Mouse (Mus musculus): ENCODE results near the gene Foxj3.
"Not testable (repeated sequence)": the region's sequence is repeated elsewhere in the genome, so short reads cannot be mapped to it uniquely, and the experiment has no call there.

The Foxj3 gene

GRCm38 (mm10) chr4:119566322-119566835, 29.6 kb downstream of the Foxj3 start:
- in situ Hi-C loops (cut with MboI, MseI), result no loop called here

DNA sequence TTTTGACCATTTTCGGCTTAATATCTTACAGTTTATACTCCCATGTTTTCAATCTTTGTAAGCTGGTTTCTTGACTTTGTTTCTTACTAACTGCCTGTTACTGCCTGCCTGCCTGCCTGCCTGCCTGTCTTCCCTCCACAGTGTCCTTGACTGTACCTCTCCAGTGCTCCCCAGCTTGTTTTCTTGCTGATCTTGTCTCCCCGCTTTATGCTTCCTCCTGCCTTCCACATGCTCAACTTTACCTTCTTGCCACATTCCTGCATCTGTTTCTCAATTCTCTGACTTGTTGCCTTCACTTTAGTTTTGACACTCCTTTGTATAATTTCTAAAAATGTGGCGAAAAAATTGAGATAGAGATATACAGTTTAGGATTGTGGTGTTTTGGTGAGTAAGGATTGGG, 35.9 kb downstream of the Foxj3 start:
- in situ Hi-C loops (cut with MboI, MseI), result no loop called here

GRCm38 (mm10) chr4:119574504-119574903, 37.7 kb downstream of the Foxj3 start:
- in situ Hi-C loops (cut with MboI, MseI), result no loop called here

DNA sequence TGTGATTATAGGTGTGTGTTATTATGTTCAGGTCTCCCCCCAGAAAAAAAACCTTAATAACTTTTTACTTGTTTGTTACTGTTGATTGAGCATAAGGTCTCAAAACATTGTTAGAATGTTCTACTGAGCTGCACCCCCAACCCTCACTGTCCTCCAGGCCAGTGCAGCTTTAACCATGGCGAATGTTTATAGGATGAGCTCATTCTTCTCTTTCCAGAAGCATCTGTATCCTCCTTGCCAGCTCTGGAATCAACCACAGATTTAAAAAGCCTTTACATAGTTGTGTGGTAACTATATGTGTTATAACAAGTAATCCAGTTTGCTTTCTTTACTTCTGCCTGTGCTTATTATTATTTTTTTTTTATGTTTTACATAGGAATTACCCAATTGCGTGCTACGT, 38.7 kb downstream of the Foxj3 start:
- in situ Hi-C loops (cut with MboI, MseI), result no loop called here

DNA sequence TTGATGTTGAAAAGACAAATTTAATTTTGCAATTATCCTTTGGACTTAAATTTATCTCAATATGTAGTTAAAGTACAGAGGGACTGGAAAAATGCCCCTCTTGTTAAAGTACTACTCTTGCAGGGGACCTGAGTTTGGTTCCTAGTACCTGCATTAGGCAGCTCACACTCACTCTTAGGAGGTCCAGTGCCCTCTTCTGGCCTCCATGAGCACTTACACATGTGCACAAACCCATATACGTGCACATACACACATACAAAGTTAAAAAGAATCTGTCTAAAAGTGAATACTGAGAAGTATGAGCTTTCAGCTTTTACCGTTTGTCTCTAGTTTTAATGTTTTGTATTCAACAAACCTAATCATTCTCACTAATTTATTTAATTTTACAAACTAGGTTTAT, 51.2 kb downstream of the Foxj3 start:
- in situ Hi-C loops (cut with MboI, MseI), result loop anchor here (5.0 to 10.0 kb wide), 2 partner anchors 41 to 153 kb away; no protein-coding TSS in a partner anchor

DNA sequence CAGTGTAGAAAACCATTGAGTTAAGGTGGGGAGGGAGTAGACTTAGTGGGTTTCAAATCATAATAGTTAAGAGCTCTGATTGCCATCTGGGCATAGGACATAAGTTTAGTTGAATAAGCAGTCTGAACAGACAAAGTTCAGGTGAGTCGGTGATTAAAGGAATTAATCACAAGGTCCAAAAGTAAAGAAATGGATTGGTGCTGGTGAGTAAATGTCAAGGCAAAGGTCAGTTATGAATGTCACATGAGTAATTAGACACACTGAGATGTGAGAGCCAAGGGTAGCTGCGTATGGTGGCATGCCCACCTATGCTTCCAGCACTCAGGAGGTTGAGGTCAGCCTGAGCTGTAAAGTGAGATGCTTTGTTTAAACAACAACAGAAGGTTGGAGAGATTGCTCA, 52.6 kb downstream of the Foxj3 start:
- in situ Hi-C loops (cut with MboI, MseI), result loop anchor here (5.0 to 10.0 kb wide), 2 partner anchors 42 to 155 kb away; no protein-coding TSS in a partner anchor

GRCm38 (mm10) chr4:119590027-119590426, 53.2 kb downstream of the Foxj3 start:
- in situ Hi-C loops (cut with MboI, MseI), result no loop called here

DNA sequence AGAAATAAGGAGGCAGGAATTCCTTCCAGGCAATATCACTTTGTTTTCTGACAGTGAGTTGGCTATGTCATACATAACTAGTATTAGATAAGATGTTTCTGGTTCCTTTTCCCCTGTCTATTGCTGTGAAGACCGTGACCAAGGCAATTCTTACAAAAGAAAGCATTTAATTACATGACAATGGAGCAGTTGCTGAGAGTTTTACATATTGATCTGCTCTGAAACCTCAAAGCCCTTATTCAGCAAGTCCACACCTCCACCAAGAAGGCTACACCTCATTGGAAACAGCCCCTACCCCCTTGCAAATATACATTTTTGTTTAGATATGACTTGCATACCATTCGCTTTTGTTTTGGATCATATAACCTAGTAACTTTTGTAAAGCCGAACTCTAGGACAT, 55.7 kb downstream of the Foxj3 start:
- in situ Hi-C loops (cut with MboI, MseI), result no loop called here

- in situ Hi-C loops (cut with MboI, MseI), result no loop called here
These were observed 57.5 kb downstream of the Foxj3 start for GRCm38 (mm10) chr4:119594331-119594730.

DNA sequence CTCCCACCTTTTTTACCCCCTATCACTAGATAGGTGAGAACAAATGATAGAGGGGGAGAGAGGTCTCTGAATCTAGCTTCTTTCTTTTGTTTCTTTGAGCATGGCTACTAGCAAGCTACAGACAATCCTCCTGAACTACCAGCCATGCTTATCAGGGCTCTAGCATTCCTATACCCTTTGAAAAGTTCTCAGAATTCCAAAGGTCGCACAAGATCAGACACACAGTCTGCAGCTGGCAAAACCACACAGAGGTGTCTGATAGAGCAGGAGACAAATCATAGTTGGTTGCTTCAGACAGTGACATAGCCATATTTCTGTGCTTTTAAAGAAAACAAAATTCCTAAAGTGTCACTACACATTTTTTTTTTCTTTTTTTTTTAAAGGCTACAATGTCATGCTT, 62.8 kb downstream of the Foxj3 start:
- in situ Hi-C loops (cut with MboI, MseI), result no loop called here

DNA sequence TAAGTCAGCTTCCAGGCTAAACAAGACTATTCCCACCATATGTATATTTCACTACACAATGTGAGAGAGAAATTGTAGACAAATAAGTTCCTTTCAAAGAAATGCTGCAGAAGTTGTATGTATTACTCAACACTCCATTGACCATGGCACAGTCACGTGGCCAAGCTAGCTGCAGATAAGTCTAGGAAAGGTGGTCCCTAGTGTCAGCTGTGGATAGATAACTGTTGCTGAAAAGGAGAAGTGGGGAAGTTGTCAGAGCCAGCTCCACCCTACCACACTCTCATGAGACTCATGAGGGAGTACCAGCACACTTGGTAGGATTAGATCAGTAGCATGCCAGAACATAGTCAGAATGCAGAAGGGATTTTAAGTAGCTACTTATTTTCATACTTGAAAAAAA, 72.7 kb downstream of the Foxj3 start:
- in situ Hi-C loops (cut with MboI, MseI), result no loop called here

GRCm38 (mm10) chr4:119614078-119614477, 77.3 kb downstream of the Foxj3 start:
- in situ Hi-C loops (cut with MboI, MseI), result no loop called here

DNA sequence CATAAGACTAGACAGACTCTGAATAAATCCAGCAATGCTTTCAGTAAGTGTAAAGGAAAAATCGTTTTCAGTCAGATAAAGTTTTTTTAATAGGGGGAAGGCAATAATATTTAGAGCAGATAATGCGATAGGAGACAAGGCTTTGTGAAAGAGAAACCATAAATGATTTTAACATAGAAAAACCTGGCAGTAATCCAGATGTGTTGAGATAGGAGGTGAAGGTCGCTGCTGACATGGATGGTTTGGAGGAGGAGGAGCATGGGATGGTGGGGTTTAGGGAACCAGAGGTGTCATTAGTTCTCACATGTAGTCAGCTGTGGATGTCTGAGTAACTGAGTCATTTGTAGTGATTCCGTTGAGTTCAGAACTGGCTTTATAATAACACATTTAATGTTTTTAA, 77.9 kb downstream of the Foxj3 start:
- in situ Hi-C loops (cut with MboI, MseI), result no loop called here

DNA sequence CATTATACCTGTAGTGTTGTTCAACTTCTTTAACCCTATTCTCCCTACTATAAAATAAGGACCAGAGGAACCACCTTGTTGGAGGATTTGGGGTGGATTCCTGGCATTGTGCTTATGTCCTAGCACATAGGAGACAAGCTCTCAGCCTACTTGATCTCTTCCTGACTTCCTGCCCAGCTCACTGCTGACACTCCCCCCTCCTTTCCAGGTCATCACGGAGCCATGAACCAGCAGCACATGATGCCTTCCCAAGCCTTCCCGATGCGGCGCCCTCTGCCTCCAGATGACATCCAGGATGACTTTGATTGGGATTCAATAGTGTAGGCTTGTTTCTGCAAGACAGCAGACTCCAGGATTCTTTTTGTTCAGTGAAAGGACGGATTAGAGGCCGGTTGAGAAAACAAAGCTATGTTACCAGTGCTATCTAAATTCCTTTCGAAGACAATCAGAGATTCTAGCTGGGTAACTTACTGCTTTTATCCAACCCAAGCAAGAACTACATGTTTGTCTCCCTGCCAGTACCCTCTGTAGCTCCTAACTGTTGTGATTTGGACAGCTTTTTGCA, 89.4 kb downstream of the Foxj3 start:
- in situ Hi-C loops (cut with MboI, MseI), result no loop called here

DNA sequence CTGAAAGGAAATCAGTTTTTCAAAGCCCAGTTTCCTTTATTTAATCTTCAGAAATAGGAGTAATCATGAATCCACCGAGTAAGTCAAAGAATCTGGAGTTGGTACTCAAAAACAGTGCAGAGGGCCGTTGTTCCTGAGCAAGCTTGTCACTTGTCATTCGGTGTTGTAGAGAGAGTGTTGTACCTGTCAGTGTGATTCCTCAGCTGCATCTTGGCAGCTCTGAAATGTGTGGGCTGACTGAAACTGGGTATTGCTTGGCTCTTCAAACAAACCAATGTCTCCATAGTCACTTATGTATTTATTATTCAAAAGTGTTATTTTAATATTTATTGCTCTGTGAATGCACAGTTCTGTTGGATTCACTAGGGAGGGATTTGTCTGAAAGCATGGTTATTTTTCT, 90.1 kb downstream of the Foxj3 start:
- in situ Hi-C loops (cut with MboI, MseI), result no loop called here

- in situ Hi-C loops (cut with MboI, MseI), result no loop called here
These were observed 90.5 kb downstream of the Foxj3 start for GRCm38 (mm10) chr4:119627317-119627716.

GRCm38 (mm10) chr4:119628363-119628762, 91.6 kb downstream of the Foxj3 start:
- in situ Hi-C loops (cut with MboI, MseI), result not testable (repeated sequence)

GRCm38 (mm10) chr4:119631115-119631919, 94.5 kb downstream of the Foxj3 start:
- in situ Hi-C loops (cut with MboI, MseI), result no loop called here

GRCm38 (mm10) chr4:119632721-119633120, 95.9 kb downstream of the Foxj3 start:
- in situ Hi-C loops (cut with MboI, MseI), result no loop called here

- in situ Hi-C loops (cut with MboI, MseI), result no loop called here
These were observed 96.5 kb downstream of the Foxj3 start for GRCm38 (mm10) chr4:119633342-119633741.

- in situ Hi-C loops (cut with MboI, MseI), result no loop called here
These were observed 97.1 kb downstream of the Foxj3 start for GRCm38 (mm10) chr4:119633948-119634347.

- in situ Hi-C loops (cut with MboI, MseI), result no loop called here
These were observed 98.3 kb downstream of the Foxj3 start for GRCm38 (mm10) chr4:119634908-119635660.

Data from T-helper 1 cell (primary cell).